Mouse (Mus musculus) heart, embryonic 14.5 days (tissue): ENCODE results near the gene Epb41l2. TPM values are rescaled to one million over a fixed set of nuclear protein-coding genes. Genes with fewer than 3 reads are reported as not detected.

Experiments used
- ATAC-seq: fragments of 200-750 bp; cut with Nextera tagmentation; 2 replicates; pipeline ENCODE4 v1.8.0; 2017; ENCODE audit warnings: low read depth, moderate TSS enrichment; ENCODE audit not compliant: insufficient number of reproducible peaks, insufficient read depth, low FRiP score
- H3K27ac ChIP-seq, 2 experiments: fragments of 200-500 bp in 1 of 2; fragments of 300-500 bp in 1 of 2; sonication (generic) in 1 of 2; replicated peaks in 1 of 2; 2 replicates each; pipeline ENCODE4 v1.5.1; 2012 to 2014; ENCODE audit warnings: low read depth in 2 of 2, low read length in 2 of 2, control low read depth in 1 of 2, mild to moderate bottlenecking in 1 of 2, mixed read lengths in 1 of 2; ENCODE audit not compliant: control insufficient read depth in 1 of 2, insufficient read depth in 1 of 2
- H3K27me3 ChIP-seq: fragments of 300-500 bp; sonication (generic); 2 replicates; pipeline ENCODE4 v1.6.1; 2014; ENCODE audit warnings: mild to moderate bottlenecking, low read length, control low read depth; ENCODE audit not compliant: control insufficient read depth, insufficient read depth
- H3K36me3 ChIP-seq: fragments of 300-500 bp; sonication (generic); 2 replicates; pipeline ENCODE4 v1.6.1; 2014; ENCODE audit warnings: mild to moderate bottlenecking, control low read depth, low read length, mixed read lengths; ENCODE audit not compliant: control insufficient read depth, insufficient read depth
- H3K4me1 ChIP-seq, 2 experiments: fragments of 200-500 bp in 1 of 2; fragments of 300-500 bp in 1 of 2; sonication (generic) in 1 of 2; 2 replicates each; pipeline ENCODE4 v1.6.1; 2012 to 2014; ENCODE audit warnings: low read length in 2 of 2, control low read depth in 1 of 2, mixed read lengths in 1 of 2; ENCODE audit not compliant: control insufficient read depth in 2 of 2, insufficient read depth in 2 of 2
- H3K4me2 ChIP-seq: fragments of 300-500 bp; sonication (generic); 2 replicates; pipeline ENCODE4 v1.6.1; 2014; ENCODE audit warnings: mild to moderate bottlenecking, low read length
- H3K4me3 ChIP-seq, 2 experiments: fragments of 200-500 bp in 1 of 2; fragments of 300-500 bp in 1 of 2; sonication (generic) in 1 of 2; 2 replicates each; pipeline ENCODE4 v1.5.1; 2012 to 2014; ENCODE audit warnings: low read length in 2 of 2, mild to moderate bottlenecking in 2 of 2, control low read depth in 1 of 2, low read depth in 1 of 2, moderate library complexity in 1 of 2; ENCODE audit not compliant: control insufficient read depth in 1 of 2, insufficient read depth in 1 of 2
- H3K9ac ChIP-seq: fragments of 300-500 bp; sonication (generic); 2 replicates; pipeline ENCODE4 v1.6.1; 2014; ENCODE audit warnings: mild to moderate bottlenecking, low read length
- H3K9me3 ChIP-seq: fragments of 300-500 bp; sonication (generic); 2 replicates; pipeline ENCODE4 v1.6.1; 2016; ENCODE audit warnings: low read length, control low read depth; ENCODE audit not compliant: control insufficient read depth
- WGBS: fragments of 180-500 bp; shearing (Covaris S2); extraction: QIAGEN DNeasy Blood & Tissue Kit; methylation state at CpG from one replicate; pipeline ENCODE4 v1.1.7; 2014; 5-methylcytosine and 5-hydroxymethylcytosine counted together
- polyA plus RNA-seq: library from polyadenylated mRNA; unstranded; fragments of >200 nt; fragmentation: Nextera tagmentation; extraction: Ambion mirVana; gene quantifications from 2 replicates; pipeline ENCODE4 v1.2.1, GENCODE M21; 2014

The Epb41l2 gene
- polyA plus RNA-seq, 1 experiment from 2014 or later: 53.5 TPM

- 73% methylated on average over 1 of the region's 1 CpGs for WGBS
- Histone ChIP-seq H3K27ac (peak overlapping the region in 1 of 2 experiments; percentile 53; a peak in 1 of 4 replicates), H3K27me3 (no peaks in the 10 kb centered on the region)
Observed at GRCm38 (mm10) chr10:25538738-25539137, 179.1 kb downstream of the Epb41l2 start.

GRCm38 (mm10) chr10:25539146-25539770 lies 179.7 kb downstream of the Epb41l2 start:
- peaks cover 0 to 3% of the 10 kb centered on the region in 2 experiments; a peak in 2 of 4 replicates for H3K4me1 ChIP-seq
- no peaks in the 10 kb centered on the region for H3K27me3 ChIP-seq
- 29% methylated on average over 4 of the region's 4 CpGs for WGBS
- H3K27ac ChIP-seq: peak overlapping the region; percentile 53 to 71
- no peak overlapping the region for H3K4me3 ChIP-seq
- H3K9me3 ChIP-seq: no peaks in the 10 kb centered on the region
- peak; percentile 48; the same call in 1 of the 2 replicates for ATAC-seq
- H3K36me3 ChIP-seq: no peaks in the 10 kb centered on the region
- H3K4me2 ChIP-seq: peak overlapping the region; percentile 36
- no peak overlapping the region for H3K9ac ChIP-seq

More at GRCm38 (mm10) chr10:25538738-25539137, 179.1 kb downstream of the Epb41l2 start:
- Histone ChIP-seq H3K4me2 (no peak overlapping the region), H3K4me3 (no peak overlapping the region), H3K4me1 (peaks cover 5 to 7% of the 10 kb centered on the region in 2 experiments), H3K9ac (no peak overlapping the region), H3K36me3 (no peaks in the 10 kb centered on the region), H3K9me3 (no peaks in the 10 kb centered on the region)
- no peak for ATAC-seq

DNA sequence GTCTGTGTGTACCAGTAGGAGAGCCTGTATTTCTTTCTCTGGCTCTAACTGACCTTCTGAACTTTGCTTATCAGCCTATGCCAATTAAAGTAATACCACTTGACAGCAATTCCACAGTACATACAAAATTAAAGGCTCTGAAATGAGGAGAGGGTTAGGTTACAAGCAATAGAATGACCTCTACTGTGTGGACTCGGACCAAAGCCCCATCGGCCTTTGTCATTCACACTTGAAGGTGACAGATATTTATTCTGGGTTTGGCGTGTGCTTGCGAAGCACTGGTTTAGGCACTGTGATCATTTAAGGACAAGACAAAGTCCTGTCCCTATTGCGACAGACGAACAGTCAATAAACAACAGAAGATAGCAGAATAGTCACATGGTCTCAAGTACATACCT lies 180.2 kb downstream of the Epb41l2 start:
- Histone ChIP-seq H3K9me3 (no peaks in the 10 kb centered on the region), H3K4me2 (peak overlapping the region; percentile 36), H3K36me3 (no peaks in the 10 kb centered on the region), H3K27ac (peak overlapping the region; percentile 53 to 71), H3K9ac (no peak overlapping the region), H3K27me3 (no peaks in the 10 kb centered on the region), H3K4me3 (no peak overlapping the region), H3K4me1 (no peaks in the 10 kb centered on the region)
- 23% methylated on average over 6 of the region's 6 CpGs for WGBS
- peak; percentile 49; the same call in 1 of the 2 replicates for ATAC-seq

DNA sequence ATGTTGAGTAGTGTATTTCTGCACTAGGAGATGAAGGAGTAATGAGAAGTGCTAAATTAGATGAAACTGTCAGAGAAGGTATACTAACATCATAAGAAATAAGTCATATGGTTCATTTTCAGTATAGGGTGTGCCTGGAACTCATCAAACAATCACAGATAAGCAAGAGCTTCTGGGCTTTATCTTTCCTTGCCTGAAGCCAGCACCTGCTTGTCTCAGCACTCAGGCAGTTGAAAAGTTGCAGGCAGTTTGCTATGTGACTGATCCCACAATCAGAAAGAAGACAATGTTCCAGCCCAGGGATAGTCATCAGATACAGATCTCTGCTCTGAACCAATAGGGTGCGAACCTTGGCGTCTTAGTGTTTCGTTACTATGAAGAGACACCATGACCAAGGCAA lies 181.5 kb downstream of the Epb41l2 start:
- Histone ChIP-seq H3K4me2 (no peak overlapping the region), H3K4me3 (no peak overlapping the region), H3K4me1 (no peaks in the 10 kb centered on the region), H3K9ac (no peak overlapping the region), H3K27me3 (no peaks in the 10 kb centered on the region), H3K9me3 (no peaks in the 10 kb centered on the region), H3K27ac (no peak overlapping the region), H3K36me3 (no peaks in the 10 kb centered on the region)
- 91% methylated on average over 3 of the region's 3 CpGs for WGBS
- ATAC-seq: no peak

DNA sequence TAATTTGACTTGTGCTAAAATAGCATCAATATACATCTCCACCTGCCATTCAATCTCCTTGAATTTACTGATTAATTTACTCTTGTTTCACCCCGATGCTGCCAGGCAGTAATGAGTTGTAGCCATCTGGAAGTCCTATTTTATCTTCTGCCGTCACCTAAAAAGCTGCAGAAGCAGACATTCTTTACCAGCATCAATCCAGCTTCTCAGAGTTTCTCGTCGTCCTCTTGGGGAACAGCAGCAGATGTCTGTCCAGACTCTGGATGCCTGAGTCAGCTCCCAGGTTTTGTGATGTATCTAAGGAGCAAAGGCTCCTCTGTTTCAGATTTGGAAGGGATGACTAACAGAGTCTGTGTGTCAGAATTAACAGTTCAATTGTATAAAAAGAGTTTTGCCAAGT lies 193.3 kb downstream of the Epb41l2 start:
- Histone ChIP-seq H3K9me3 (no peaks in the 10 kb centered on the region), H3K27me3 (no peaks in the 10 kb centered on the region), H3K9ac (no peak overlapping the region), H3K4me1 (no peaks in the 10 kb centered on the region), H3K4me2 (no peak overlapping the region), H3K36me3 (no peaks in the 10 kb centered on the region), H3K4me3 (no peak overlapping the region), H3K27ac (no peak overlapping the region)
- 55% methylated on average over 4 of the region's 4 CpGs for WGBS
- ATAC-seq: no peak

- H3K36me3 ChIP-seq: no peaks in the 10 kb centered on the region
- WGBS: 77% methylated on average over 9 of the region's 9 CpGs
- H3K27ac ChIP-seq: no peak overlapping the region
- H3K9me3 ChIP-seq: no peaks in the 10 kb centered on the region
- H3K4me1 ChIP-seq: no peaks in the 10 kb centered on the region
- H3K4me3 ChIP-seq: no peak overlapping the region
- no peak overlapping the region for H3K9ac ChIP-seq
- H3K27me3 ChIP-seq: no peaks in the 10 kb centered on the region
- no peak for ATAC-seq
- no peak overlapping the region for H3K4me2 ChIP-seq
Observed at GRCm38 (mm10) chr10:25571319-25572240, 212.0 kb downstream of the Epb41l2 start.
